Mouse (Mus musculus): ENCODE data around the gene Hist1h2ah. TPM values are rescaled to one million over a fixed set of nuclear protein-coding genes. Genes with fewer than 3 reads are reported as not detected.

The Hist1h2ah gene
- total RNA-seq, 2 experiments from 2014 or later, result 11.4 to 25.4 TPM

Small RNA genes lying within 50 kb of the gene (microRNA-seq; reads per million reads assigned to microRNA genes)
- 0 reads per million in 2 experiments for gene Gm26300
- 0 reads per million in 2 experiments for gene Gm44390
- gene Gm44486, result 0 reads per million in 2 experiments

Other genes starting within 250 kb of the Hist1h2ah start
- 1 to 10 TPM in 1 of 2 experiments, not detected in 1; 2.6 TPM for gene Hist1h2an, start 248.3 kb downstream of the Hist1h2ah start, total RNA-seq (2021)
- 10 to 100 TPM in 1 of 2 experiments, 1 to 10 TPM in 1; 7.8 to 11.4 TPM for gene Hist1h2bp, start 248.1 kb downstream of the Hist1h2ah start, total RNA-seq (2021)
- 10 to 100 TPM; 49.4 to 52.0 TPM for gene Hist1h2bq, start 225.4 kb downstream of the Hist1h2ah start, total RNA-seq (2021)
- gene Hist1h2ao, start 225.1 kb downstream of the Hist1h2ah start, total RNA-seq (2021), result 10 to 100 TPM in 1 of 2 experiments, not detected in 1; 19.5 TPM
- gene Hist1h4m, start 223.8 kb downstream of the Hist1h2ah start, total RNA-seq (2021), result 100 to 1,000 TPM; 229 to 282 TPM
- 10 to 100 TPM; 29.3 to 57.3 TPM for gene Hist1h4n, start 203.4 kb downstream of the Hist1h2ah start, total RNA-seq (2021)
- 10 to 100 TPM; 34.7 to 45.0 TPM for gene Hist1h2ap, start 202.1 kb downstream of the Hist1h2ah start, total RNA-seq (2021)
- 10 to 100 TPM; 49.6 to 51.2 TPM for gene Hist1h2br, start 201.8 kb downstream of the Hist1h2ah start, total RNA-seq (2021)
- gene Zfp184, start 90.5 kb downstream of the Hist1h2ah start, total RNA-seq (2021), result 1 to 10 TPM; 2.6 to 5.2 TPM
- gene Pom121l2, start 54.4 kb downstream of the Hist1h2ah start, total RNA-seq (2021), result not detected
- under 1 TPM; 0.25 to 0.42 TPM for gene Prss16, start 25.8 kb downstream of the Hist1h2ah start, total RNA-seq (2021)
- 10 to 100 TPM; 30.5 to 35.2 TPM for gene Hist1h2bk, start 302 bp upstream of the Hist1h2ah start, total RNA-seq (2021)
- 10 to 100 TPM; 72.6 to 72.8 TPM for gene Hist1h4i, start 5.8 kb upstream of the Hist1h2ah start, total RNA-seq (2021)
- 10 to 100 TPM; 13.7 to 21.6 TPM for gene Hist1h2ag, start 7.4 kb upstream of the Hist1h2ah start, total RNA-seq (2021)
- 10 to 100 TPM; 12.5 to 16.9 TPM for gene Hist1h2bj, start 7.6 kb upstream of the Hist1h2ah start, total RNA-seq (2021)
- not detected for gene Vmn1r188, start 48.9 kb upstream of the Hist1h2ah start, total RNA-seq (2021)
- gene Vmn1r189, start 70.3 kb upstream of the Hist1h2ah start, total RNA-seq (2021), result not detected
- gene Vmn1r191, start 148.4 kb upstream of the Hist1h2ah start, total RNA-seq (2021), result not detected
- not detected for gene Vmn1r192, start 155.6 kb upstream of the Hist1h2ah start, total RNA-seq (2021)
- gene Vmn1r193, start 187.6 kb upstream of the Hist1h2ah start, total RNA-seq (2021), result not detected
- gene Vmn1r194, start 208.6 kb upstream of the Hist1h2ah start, total RNA-seq (2021), result not detected
- not detected for gene Vmn1r195, start 235.0 kb upstream of the Hist1h2ah start, total RNA-seq (2021)

Data from layer of hippocampus, postnatal 36 days (tissue).